Mouse (Mus musculus): Measurements from ENCODE around the gene Sik1. TPM values are rescaled to one million over a fixed set of nuclear protein-coding genes. Genes with fewer than 3 reads are reported as not detected.

Sik1 gene
- polyA plus RNA-seq, 2 experiments: 19.9 to 26.9 TPM

- Histone ChIP-seq H3K27me3 (ENCODE audit: control insufficient read depth, insufficient read depth, low read length) (no peaks in the 10 kb centered on the region), H3K4me1 (ENCODE audit: control insufficient read depth, insufficient read depth, low read length) (peaks cover 12% of the 10 kb centered on the region), H3K27ac (replicated peaks; ENCODE audit: low read depth, low read length) (no peak overlapping the region), H3K9ac (ENCODE audit: low read depth, low read length, severe bottlenecking) (no peak overlapping the region), H3K36me3 (ENCODE audit: control insufficient read depth, insufficient read depth, low read length) (no peaks in the 10 kb centered on the region), H3K4me3 (replicated peaks; ENCODE audit: low read length) (no peak overlapping the region), H3K4me2 (replicated peaks; ENCODE audit: low read depth, low read length, severe bottlenecking) (no peak overlapping the region), H3K9me3 (ENCODE audit: control insufficient read depth, low read length) (no peaks in the 10 kb centered on the region)
- TF ChIP-seq POLR2A (IDR thresholded peaks at IDR 0.05; ENCODE audit: borderline replicate concordance, extremely low read depth, insufficient read depth, insufficient read length): no peak
- DNase-seq (ENCODE audit: low spot score) (no peak), ATAC-seq (ENCODE audit: low FRiP score, low read depth) (no peak)
- WGBS: 33% methylated on average over 2 of the region's 2 CpGs
These were observed 3.8 kb upstream of the Sik1 start for GRCm38 (mm10) chr17:31859367-31859766.

GRCm38 (mm10) chr17:31858786-31859185 is 3.2 kb upstream of the Sik1 start:
- Histone ChIP-seq H3K36me3 (ENCODE audit: control insufficient read depth, insufficient read depth, low read length) (peaks cover 3% of the 10 kb centered on the region; the same call in 1 of the 2 replicates), H3K27me3 (ENCODE audit: control insufficient read depth, insufficient read depth, low read length) (no peaks in the 10 kb centered on the region), H3K4me1 (ENCODE audit: control insufficient read depth, insufficient read depth, low read length) (peaks cover 13% of the 10 kb centered on the region), H3K4me3 (replicated peaks; ENCODE audit: low read length) (no peak overlapping the region), H3K9ac (ENCODE audit: low read depth, low read length, severe bottlenecking) (no peak overlapping the region), H3K4me2 (replicated peaks; ENCODE audit: low read depth, low read length, severe bottlenecking) (no peak overlapping the region), H3K27ac (replicated peaks; ENCODE audit: low read depth, low read length) (no peak overlapping the region), H3K9me3 (ENCODE audit: control insufficient read depth, low read length) (no peaks in the 10 kb centered on the region)
- TF ChIP-seq POLR2A (IDR thresholded peaks at IDR 0.05; ENCODE audit: borderline replicate concordance, extremely low read depth, insufficient read depth, insufficient read length): no peak
- no peak for DNase-seq (ENCODE audit: low spot score)
- no peak for ATAC-seq (ENCODE audit: low FRiP score, low read depth)
- WGBS: 86% methylated on average over 2 of the region's 2 CpGs

GRCm38 (mm10) chr17:31857903-31858426 is 2.4 kb upstream of the Sik1 start:
- Histone ChIP-seq H3K4me2 (replicated peaks; ENCODE audit: low read depth, low read length, severe bottlenecking) (no peak overlapping the region), H3K36me3 (ENCODE audit: control insufficient read depth, insufficient read depth, low read length) (peaks cover 3% of the 10 kb centered on the region; the same call in 1 of the 2 replicates), H3K4me1 (ENCODE audit: control insufficient read depth, insufficient read depth, low read length) (peaks cover 22% of the 10 kb centered on the region), H3K9ac (ENCODE audit: low read depth, low read length, severe bottlenecking) (no peak overlapping the region), H3K27ac (replicated peaks; ENCODE audit: low read depth, low read length) (no peak overlapping the region), H3K9me3 (ENCODE audit: control insufficient read depth, low read length) (no peaks in the 10 kb centered on the region), H3K4me3 (replicated peaks; ENCODE audit: low read length) (no peak overlapping the region), H3K27me3 (ENCODE audit: control insufficient read depth, insufficient read depth, low read length) (no peaks in the 10 kb centered on the region)
- no peak for TF ChIP-seq POLR2A (IDR thresholded peaks at IDR 0.05; ENCODE audit: borderline replicate concordance, extremely low read depth, insufficient read depth, insufficient read length)
- no peak for ATAC-seq (ENCODE audit: low FRiP score, low read depth)
- WGBS: 97% methylated on average over 3 of the region's 3 CpGs
- DNase-seq (ENCODE audit: low spot score): no peak

GRCm38 (mm10) chr17:31857251-31857650 is 1.6 kb upstream of the Sik1 start:
- no peak overlapping the region for H3K4me2 ChIP-seq (replicated peaks; ENCODE audit: low read depth, low read length, severe bottlenecking)
- peaks cover 3% of the 10 kb centered on the region; the same call in 1 of the 2 replicates for H3K36me3 ChIP-seq (ENCODE audit: control insufficient read depth, insufficient read depth, low read length)
- no peak for TF ChIP-seq POLR2A (IDR thresholded peaks at IDR 0.05; ENCODE audit: borderline replicate concordance, extremely low read depth, insufficient read depth, insufficient read length)
- H3K27ac ChIP-seq (replicated peaks; ENCODE audit: low read depth, low read length): peak overlapping the region; percentile 85; the same call in 1 of the 2 replicates
- 82% methylated on average over 4 of the region's 4 CpGs for WGBS
- H3K9me3 ChIP-seq (ENCODE audit: control insufficient read depth, low read length): no peaks in the 10 kb centered on the region
- no peak overlapping the region for H3K9ac ChIP-seq (ENCODE audit: low read depth, low read length, severe bottlenecking)
- H3K4me3 ChIP-seq (replicated peaks; ENCODE audit: low read length): no peak overlapping the region
- ATAC-seq (ENCODE audit: low FRiP score, low read depth) (no peak), DNase-seq (ENCODE audit: low spot score) (no peak)
- H3K4me1 ChIP-seq (ENCODE audit: control insufficient read depth, insufficient read depth, low read length): peaks cover 22% of the 10 kb centered on the region
- no peaks in the 10 kb centered on the region for H3K27me3 ChIP-seq (ENCODE audit: control insufficient read depth, insufficient read depth, low read length)

GRCm38 (mm10) chr17:31856519-31857160 is 1.0 kb upstream of the Sik1 start:
- WGBS: 19% methylated on average over 17 of the region's 17 CpGs
- Histone ChIP-seq H3K27me3 (ENCODE audit: control insufficient read depth, insufficient read depth, low read length) (no peaks in the 10 kb centered on the region), H3K9ac (ENCODE audit: low read depth, low read length, severe bottlenecking) (peak overlapping the region; percentile 66), H3K9me3 (ENCODE audit: control insufficient read depth, low read length) (no peaks in the 10 kb centered on the region), H3K27ac (replicated peaks; ENCODE audit: low read depth, low read length) (peak overlapping the region; percentile 85), H3K4me3 (replicated peaks; ENCODE audit: low read length) (peak overlapping the region; percentile 49), H3K36me3 (ENCODE audit: control insufficient read depth, insufficient read depth, low read length) (peaks cover 3% of the 10 kb centered on the region; the same call in 1 of the 2 replicates), H3K4me1 (ENCODE audit: control insufficient read depth, insufficient read depth, low read length) (peaks cover 22% of the 10 kb centered on the region), H3K4me2 (replicated peaks; ENCODE audit: low read depth, low read length, severe bottlenecking) (peak overlapping the region; percentile 88)
- peak; percentile 84 for DNase-seq (ENCODE audit: low spot score)
- TF ChIP-seq POLR2A (IDR thresholded peaks at IDR 0.05; ENCODE audit: borderline replicate concordance, extremely low read depth, insufficient read depth, insufficient read length): no peak
- ATAC-seq (ENCODE audit: low FRiP score, low read depth): peak; percentile 18

Data from limb, embryonic 14.5 days (tissue).